Mouse (Mus musculus): ENCODE results near the gene Itgb7. TPM values are rescaled to one million over a fixed set of nuclear protein-coding genes. Genes with fewer than 3 reads are reported as not detected.

The Itgb7 gene
- polyA plus RNA-seq, 1 experiment from 2014 or later = 2.6 TPM

DNA sequence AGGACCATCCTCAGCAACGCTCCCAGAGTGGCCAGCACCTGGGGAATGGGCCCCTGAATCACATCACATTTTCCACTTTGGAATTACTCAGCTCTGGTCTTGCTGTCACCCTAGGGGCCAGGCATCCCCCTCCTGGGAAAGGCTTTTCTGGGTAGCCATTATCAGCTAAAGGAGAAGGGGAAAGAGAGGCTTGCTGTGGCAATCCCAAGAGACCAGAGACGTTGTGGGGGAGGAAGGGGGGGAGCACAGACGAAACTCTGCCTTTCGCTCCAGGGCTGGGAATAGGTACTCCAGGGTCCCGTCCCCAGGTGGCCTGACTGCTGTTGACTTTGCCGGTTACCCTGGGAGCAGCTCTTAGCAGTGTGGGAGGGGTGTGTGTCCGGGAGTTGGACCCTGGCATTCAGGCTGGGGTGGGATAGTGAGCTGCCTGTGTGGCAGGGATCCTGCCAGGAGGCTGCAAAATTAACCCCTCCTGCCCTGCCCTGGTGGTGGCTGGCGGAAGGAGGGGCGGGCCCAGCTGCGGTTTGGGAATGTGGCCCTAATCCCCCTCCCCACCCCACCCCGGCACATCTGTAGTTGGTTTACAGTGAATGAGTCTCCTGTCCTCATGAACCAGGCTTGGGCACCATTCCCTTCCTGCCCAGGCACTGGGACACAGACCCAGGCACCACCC lies 27.0 kb upstream of the Itgb7 start:
- H3K4me3 ChIP-seq = peak overlapping the region; percentile 73
- no peak; the same call in 1 of the 2 replicates for ATAC-seq (ENCODE audit: insufficient number of reproducible peaks, insufficient read depth, low FRiP score, low TSS enrichment)
- peak overlapping the region; percentile 33 for H3K9ac ChIP-seq
- H3K9me3 ChIP-seq = no peaks in the 10 kb centered on the region
- WGBS = 4% methylated on average over 10 of the region's 11 CpGs
- peak overlapping the region; percentile 99 for H3K27ac ChIP-seq
- H3K27me3 ChIP-seq = no peaks in the 10 kb centered on the region
- H3K4me2 ChIP-seq (replicated peaks) = peak overlapping the region; percentile 84
- H3K36me3 ChIP-seq = 0 out of 2 replicates have a peak, but pooled peaks cover 2% of the 10 kb centered on the region
- H3K4me1 ChIP-seq = peaks cover 55% of the 10 kb centered on the region

DNA sequence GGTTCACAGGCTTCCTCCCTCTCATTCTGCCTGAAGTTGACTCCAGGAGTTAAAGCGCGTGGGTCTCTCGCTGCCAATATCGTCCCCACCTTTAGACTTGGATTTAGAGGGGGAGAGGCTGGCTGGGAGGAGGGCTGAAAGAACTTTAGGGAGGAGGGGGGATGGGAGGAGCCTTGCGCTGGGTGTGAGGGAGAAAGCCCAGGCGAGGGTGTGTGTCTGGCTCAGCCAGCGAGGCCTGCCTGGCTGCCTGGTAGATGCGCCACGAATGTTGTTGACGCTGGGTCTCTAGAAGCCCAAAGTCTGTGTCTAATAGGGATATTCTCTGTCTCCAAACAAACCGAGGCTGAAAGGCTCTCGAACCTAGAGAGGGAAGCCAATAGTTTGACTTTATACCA lies 26.3 kb upstream of the Itgb7 start:
- 2% methylated on average over 12 of the region's 12 CpGs for WGBS
- H3K9me3 ChIP-seq = no peaks in the 10 kb centered on the region
- H3K4me2 ChIP-seq (replicated peaks) = peak overlapping the region; percentile 84
- H3K27me3 ChIP-seq = no peaks in the 10 kb centered on the region
- H3K4me1 ChIP-seq = peaks cover 60% of the 10 kb centered on the region
- peak overlapping the region; percentile 95 for H3K9ac ChIP-seq
- H3K36me3 ChIP-seq = 0 out of 2 replicates have a peak, but pooled peaks cover 8% of the 10 kb centered on the region
- H3K4me3 ChIP-seq = peak overlapping the region; percentile 73
- peak; percentile 17; the same call in 1 of the 2 replicates for ATAC-seq (ENCODE audit: insufficient number of reproducible peaks, insufficient read depth, low FRiP score, low TSS enrichment)
- H3K27ac ChIP-seq = peak overlapping the region; percentile 99

DNA sequence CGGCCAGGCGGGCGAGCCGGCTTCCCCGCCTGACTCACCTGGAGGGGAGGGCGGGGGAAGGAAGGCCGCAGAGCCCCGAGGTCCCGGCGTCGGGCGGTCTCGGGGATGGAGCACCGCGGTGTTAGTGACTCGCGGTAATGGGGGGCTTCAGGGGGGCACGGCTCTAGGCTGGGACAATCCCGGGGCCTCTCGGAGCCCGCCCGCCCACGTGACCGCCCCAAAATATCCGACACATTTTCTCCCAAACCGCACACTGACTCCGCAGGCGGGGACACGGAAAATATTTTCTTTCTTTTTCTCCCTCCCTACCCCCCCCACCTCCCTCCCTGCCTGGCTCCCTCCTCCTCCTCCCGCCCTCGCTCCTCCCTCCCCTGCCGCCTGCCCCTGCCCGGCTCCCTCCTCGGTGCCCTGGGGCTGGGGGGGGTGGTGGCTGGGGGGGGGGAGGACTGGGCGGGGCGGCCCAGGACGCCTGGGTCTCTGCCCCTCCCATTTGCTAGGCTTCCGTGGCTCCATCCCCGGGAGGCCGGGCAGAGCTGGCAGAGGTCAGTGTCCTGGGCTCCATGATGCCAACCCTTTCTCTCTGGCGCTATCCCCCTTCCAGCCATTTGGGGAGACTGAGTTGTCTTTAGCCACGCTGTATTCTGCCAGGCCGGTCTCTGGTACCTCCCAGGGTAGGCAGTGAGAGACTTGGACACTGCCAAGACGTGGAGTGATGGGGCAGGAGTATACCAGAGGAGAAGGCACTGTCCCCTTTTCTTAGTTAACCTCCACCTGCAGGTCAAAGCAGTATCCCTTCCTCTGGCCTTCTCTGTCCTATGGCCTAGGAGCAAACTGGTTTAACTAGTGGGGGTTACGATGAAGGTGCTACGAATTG lies 25.7 kb upstream of the Itgb7 start, which contains the start of gene Rarg:
Gene Rarg (minus strand): TSS at position 316 of the 874 bp plus-strand sequence.
- Histone ChIP-seq H3K9ac (peak within 1 kb of the TSS; percentile 95), H3K4me3 (peak within 1 kb of the TSS; percentile 73), H3K4me1 (peaks cover 61% of the 10 kb centered on the region), H3K9me3 (no peaks in the 10 kb centered on the region), H3K4me2 (replicated peaks) (peak within 1 kb of the TSS; percentile 84), H3K27me3 (no peaks in the 10 kb centered on the region), H3K36me3 (peaks cover 10% of the 10 kb centered on the region), H3K27ac (peak within 1 kb of the TSS; percentile 99)
- peak; percentile 57 for ATAC-seq (ENCODE audit: insufficient number of reproducible peaks, insufficient read depth, low FRiP score, low TSS enrichment)
- WGBS = 1% methylated on average over 38 of the region's 46 CpGs

DNA sequence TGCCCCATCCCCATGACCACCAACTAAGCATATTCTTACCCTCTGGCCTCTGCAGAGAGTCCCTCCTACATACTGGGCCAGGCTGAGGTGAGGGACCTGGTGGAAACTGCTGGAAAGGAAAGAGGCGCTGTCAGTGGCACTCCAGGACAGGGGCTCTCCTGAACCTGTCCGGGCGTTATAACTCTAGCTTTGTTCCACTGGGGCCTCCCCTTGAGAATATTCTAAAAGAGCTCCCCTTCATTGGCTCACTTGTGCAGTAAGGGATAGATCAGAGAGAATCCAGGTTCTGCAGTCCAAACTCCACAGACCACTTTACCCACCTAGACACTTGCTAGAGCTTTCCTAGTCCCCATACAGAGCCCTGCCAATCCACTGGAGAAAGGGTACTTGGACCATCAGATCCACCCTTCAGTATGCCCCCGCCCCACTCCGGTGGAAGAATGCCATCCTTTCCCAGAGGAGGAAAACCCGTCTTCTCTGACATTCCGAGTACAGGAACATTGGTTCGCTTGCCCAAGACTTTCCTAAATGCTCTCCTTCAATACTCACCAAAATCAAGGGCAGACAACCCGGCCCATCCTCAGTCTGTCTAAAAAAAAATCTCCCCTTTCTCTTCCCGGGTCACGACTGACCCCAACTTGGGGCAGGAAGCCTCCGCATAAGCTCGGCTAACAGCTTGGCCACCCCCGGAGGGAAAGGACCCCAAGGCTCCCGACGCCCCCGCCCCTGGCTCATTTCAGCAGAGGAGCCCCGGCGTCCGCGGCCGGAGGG lies 24.9 kb upstream of the Itgb7 start:
- Histone ChIP-seq H3K4me3 (peak overlapping the region; percentile 73), H3K4me2 (replicated peaks) (peak overlapping the region; percentile 84), H3K9me3 (no peaks in the 10 kb centered on the region), H3K9ac (peak overlapping the region; percentile 95), H3K27me3 (no peaks in the 10 kb centered on the region), H3K36me3 (peaks cover 18% of the 10 kb centered on the region), H3K4me1 (peaks cover 62% of the 10 kb centered on the region), H3K27ac (peak overlapping the region; percentile 99)
- 2% methylated on average over 22 of the region's 22 CpGs for WGBS
- no peak for ATAC-seq (ENCODE audit: insufficient number of reproducible peaks, insufficient read depth, low FRiP score, low TSS enrichment)

DNA sequence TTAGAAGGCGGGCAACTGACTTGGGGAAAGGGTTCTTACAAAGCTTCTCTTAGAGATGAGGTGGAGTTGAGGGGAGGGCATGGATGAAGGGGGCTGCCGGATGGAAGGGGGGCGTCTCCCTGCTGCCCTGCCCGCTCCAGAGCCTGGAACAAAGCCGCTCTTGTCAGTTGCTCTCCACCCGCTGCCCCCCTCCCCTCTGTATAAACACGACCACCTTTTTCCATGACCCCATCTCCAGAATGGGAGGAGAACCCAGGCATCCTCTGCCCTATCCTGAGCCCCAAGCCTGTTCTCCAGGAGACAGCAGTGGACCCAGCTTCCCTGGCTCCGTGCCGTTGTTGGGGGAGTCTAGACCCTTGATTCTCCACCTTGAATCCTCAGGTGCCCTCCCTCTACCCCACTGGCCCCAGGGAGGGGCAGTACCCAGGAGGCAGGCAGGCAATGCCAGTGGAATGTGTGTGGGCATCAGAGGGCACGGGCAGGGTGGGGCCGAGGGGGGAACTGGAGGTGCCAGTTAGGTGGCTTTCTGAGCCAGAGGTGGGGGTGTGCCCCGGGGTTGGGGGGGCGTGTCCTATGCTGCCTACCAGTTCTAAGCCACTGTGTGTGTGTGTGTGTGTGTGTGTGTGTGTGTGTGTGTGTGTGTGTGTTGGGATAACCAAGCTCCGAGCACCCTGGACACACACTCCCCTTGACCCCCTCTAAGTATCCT lies 24.0 kb upstream of the Itgb7 start:
- WGBS = 18% methylated on average over 12 of the region's 14 CpGs
- no peaks in the 10 kb centered on the region for H3K27me3 ChIP-seq

DNA sequence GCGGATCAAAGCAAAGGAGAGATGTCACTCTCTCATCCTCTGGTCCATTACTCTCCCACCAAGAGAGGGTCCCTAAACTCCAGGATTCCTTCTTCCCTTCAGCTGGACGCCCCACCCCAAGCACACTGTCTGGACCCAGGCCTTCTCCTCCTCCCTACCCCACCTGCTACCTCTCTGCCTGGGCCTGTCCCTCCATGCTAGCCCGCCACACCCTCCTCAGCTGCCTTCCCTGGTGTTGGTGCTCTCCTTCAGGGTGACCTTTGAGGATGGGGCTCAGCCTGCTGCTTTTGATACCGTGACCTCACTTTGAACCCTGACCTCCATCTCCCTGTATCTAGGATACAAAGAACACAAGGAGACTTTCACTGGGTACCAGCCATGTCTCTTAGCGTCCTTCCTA lies 18.8 kb upstream of the Itgb7 start:
- peak overlapping the region; percentile 93; the same call in 1 of the 2 replicates for H3K4me2 ChIP-seq (replicated peaks)
- no peak for ATAC-seq (ENCODE audit: insufficient number of reproducible peaks, insufficient read depth, low FRiP score, low TSS enrichment)
- no peaks in the 10 kb centered on the region for H3K27me3 ChIP-seq
- peaks cover 62% of the 10 kb centered on the region for H3K4me1 ChIP-seq
- no peak overlapping the region for H3K9ac ChIP-seq
- 46% methylated on average over 5 of the region's 5 CpGs for WGBS
- H3K9me3 ChIP-seq = no peaks in the 10 kb centered on the region
- H3K4me3 ChIP-seq = no peak overlapping the region
- H3K27ac ChIP-seq = peak overlapping the region; percentile 99
- peaks cover 31% of the 10 kb centered on the region for H3K36me3 ChIP-seq

More for the DNA sequence above, 24.0 kb upstream of the Itgb7 start:
- Histone ChIP-seq H3K27ac (peak overlapping the region; percentile 99), H3K36me3 (peaks cover 27% of the 10 kb centered on the region), H3K4me3 (peak overlapping the region; percentile 73), H3K9ac (peak overlapping the region; percentile 95), H3K9me3 (no peaks in the 10 kb centered on the region), H3K4me1 (peaks cover 70% of the 10 kb centered on the region), H3K4me2 (replicated peaks) (peak overlapping the region; percentile 84)
- peak; percentile 28; the same call in 1 of the 2 replicates for ATAC-seq (ENCODE audit: insufficient number of reproducible peaks, insufficient read depth, low FRiP score, low TSS enrichment)

DNA sequence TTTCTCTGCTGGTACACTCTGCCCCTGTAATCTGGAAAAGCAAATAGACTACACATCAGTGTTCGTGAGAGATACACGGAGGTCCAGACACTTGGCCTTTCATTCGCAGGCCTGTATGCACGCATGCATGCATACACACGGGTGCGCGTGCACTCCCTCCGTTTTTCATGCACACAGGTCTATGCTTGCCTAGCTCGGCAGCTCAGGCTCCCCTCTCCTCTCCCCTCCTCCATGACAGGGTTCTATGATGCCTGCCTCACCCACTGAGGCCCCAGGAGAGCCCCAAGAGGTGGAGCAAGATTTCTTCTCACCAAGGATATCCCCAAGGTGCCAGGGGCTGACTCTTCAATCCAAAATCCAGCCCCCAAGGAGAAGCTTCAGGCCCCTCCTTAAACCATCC lies 18.2 kb upstream of the Itgb7 start:
- H3K36me3 ChIP-seq = peaks cover 31% of the 10 kb centered on the region
- H3K4me1 ChIP-seq = peaks cover 59% of the 10 kb centered on the region
- no peak for ATAC-seq (ENCODE audit: insufficient number of reproducible peaks, insufficient read depth, low FRiP score, low TSS enrichment)
- H3K27ac ChIP-seq = peak overlapping the region; percentile 99
- peak overlapping the region; percentile 48 for H3K9ac ChIP-seq
- H3K27me3 ChIP-seq = no peaks in the 10 kb centered on the region
- WGBS = 23% methylated on average over 9 of the region's 9 CpGs
- peak overlapping the region; percentile 60 for H3K4me3 ChIP-seq
- H3K4me2 ChIP-seq (replicated peaks) = peak overlapping the region; percentile 93
- H3K9me3 ChIP-seq = no peaks in the 10 kb centered on the region

DNA sequence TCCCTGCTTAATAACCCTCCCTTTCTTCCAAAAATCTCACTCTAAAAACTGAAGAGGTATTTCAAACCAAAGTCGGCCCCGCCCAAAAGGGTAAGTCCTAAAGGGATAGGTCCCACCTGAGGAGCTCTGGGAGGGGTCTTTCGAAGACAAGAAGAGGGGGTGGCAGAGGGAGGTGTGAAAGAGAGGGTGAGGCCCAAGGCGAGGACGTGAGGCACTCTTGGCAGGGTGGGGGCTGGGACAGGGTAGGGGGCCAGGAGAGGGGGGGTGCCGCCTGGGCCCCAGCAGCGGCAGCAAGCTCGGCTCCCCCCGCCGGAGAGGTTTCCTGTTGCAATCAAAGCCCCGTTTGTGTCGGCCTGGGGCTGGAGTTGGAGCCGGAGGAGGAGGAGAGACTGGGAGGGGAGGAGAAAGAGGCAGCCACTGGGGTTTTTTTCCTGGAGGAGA lies 17.5 kb upstream of the Itgb7 start:
- 3% methylated on average over 10 of the region's 13 CpGs for WGBS
- no peaks in the 10 kb centered on the region for H3K27me3 ChIP-seq
- peak; percentile 35 for ATAC-seq (ENCODE audit: insufficient number of reproducible peaks, insufficient read depth, low FRiP score, low TSS enrichment)

DNA sequence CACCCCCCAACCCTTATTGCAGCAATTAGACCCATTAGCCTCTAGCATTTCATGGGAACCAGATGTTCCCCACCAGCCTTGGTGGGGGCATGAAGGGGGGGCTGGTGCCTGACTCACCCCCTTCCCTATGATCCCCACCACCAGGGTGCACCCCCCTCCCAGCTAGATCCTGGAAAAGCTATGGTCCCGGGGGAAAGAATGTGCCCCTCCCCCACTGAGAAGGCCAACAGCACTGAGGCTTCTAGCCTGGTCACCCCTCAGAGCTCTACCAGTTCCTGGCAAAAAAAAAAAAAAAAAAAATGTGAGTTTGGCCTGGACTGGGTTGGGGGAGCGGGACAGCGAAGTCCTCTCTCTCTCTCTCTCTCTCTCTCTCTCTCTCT lies 17.1 kb upstream of the Itgb7 start:
- Histone ChIP-seq H3K4me1 (peaks cover 64% of the 10 kb centered on the region), H3K27ac (peak overlapping the region; percentile 99), H3K9me3 (no peaks in the 10 kb centered on the region), H3K36me3 (peaks cover 30% of the 10 kb centered on the region), H3K4me2 (replicated peaks) (peak overlapping the region; percentile 93), H3K9ac (peak overlapping the region; percentile 33), H3K27me3 (no peaks in the 10 kb centered on the region), H3K4me3 (peak overlapping the region; percentile 60)
- 0 out of 2 replicates have a peak, but pooled peaks have one; percentile 0 for ATAC-seq (ENCODE audit: insufficient number of reproducible peaks, insufficient read depth, low FRiP score, low TSS enrichment)
- WGBS = 0% methylated on average over 1 of the region's 3 CpGs

More for the DNA sequence above, 17.5 kb upstream of the Itgb7 start:
- Histone ChIP-seq H3K27ac (peak overlapping the region; percentile 99), H3K4me2 (replicated peaks) (peak overlapping the region; percentile 93), H3K4me3 (peak overlapping the region; percentile 60), H3K9ac (peak overlapping the region; percentile 48), H3K36me3 (peaks cover 31% of the 10 kb centered on the region), H3K4me1 (peaks cover 59% of the 10 kb centered on the region), H3K9me3 (no peaks in the 10 kb centered on the region)

DNA sequence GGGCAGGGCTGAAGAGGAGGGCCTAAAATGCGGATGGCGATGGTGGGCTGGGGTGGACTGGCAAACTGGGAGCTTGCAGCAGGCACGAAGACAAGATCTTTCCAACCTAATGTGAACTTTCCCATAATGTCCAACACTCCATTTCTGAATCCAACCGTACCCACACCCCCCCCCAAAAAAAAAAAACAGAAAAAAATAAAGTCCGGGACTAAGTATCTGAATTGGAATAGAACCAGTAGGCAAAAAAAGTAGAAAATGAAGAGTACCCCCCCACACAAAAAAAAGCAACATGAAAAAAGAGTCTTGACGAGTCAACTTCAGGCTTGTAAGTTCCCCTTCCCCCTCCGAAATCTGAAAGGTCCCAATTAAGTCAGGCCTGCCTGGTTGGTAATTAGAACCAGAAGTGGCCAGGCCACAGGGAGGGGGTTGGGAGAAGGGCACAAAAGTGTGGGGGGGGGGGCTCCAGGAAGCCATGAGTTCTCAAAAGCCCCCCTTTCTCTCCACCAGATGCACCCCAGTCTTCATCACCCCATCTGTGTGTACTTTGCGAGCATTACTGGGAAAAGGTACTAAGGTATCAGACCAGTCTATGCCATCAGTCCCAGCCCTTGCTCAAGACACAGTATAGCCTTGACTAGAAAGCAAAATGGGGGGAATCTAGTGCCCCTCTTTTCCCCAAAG lies 16.5 kb upstream of the Itgb7 start:
- Histone ChIP-seq H3K27ac (peak overlapping the region; percentile 99), H3K9ac (peak overlapping the region; percentile 64), H3K4me3 (peak overlapping the region; percentile 60), H3K4me2 (replicated peaks) (peak overlapping the region; percentile 93), H3K9me3 (no peaks in the 10 kb centered on the region), H3K4me1 (peaks cover 66% of the 10 kb centered on the region), H3K36me3 (peaks cover 24% of the 10 kb centered on the region), H3K27me3 (no peaks in the 10 kb centered on the region)
- ATAC-seq (ENCODE audit: insufficient number of reproducible peaks, insufficient read depth, low FRiP score, low TSS enrichment) = peak; percentile 28; the same call in 1 of the 2 replicates
- WGBS = 2% methylated on average over 8 of the region's 8 CpGs

Data from embryonic facial prominence, embryonic 12.5 days (tissue).